Mouse (Mus musculus) activated CD4-positive, CD25-positive, alpha-beta regulatory T cell, adult 4 months (primary cell): ENCODE data around the gene Zfp787. TPM values are rescaled to one million over a fixed set of nuclear protein-coding genes. Genes with fewer than 3 reads are reported as not detected.
A peak's percentile ranks its signal among the peaks of the same experiment; 100 is the strongest.
"Not testable (repeated sequence)": the region's sequence is repeated elsewhere in the genome, so short reads cannot be mapped to it uniquely, and the experiment has no call there.

Experiments
- ATAC-seq: one replicate; pipeline ENCODE4 v1.8.0; 2017
- polyA plus RNA-seq, 2 experiments: library from polyadenylated mRNA; unstranded; fragments of 100-300 nt; shearing (Covaris generic); gene quantifications; one replicate each; pipeline ENCODE4 v1.2.1; 2017

The Zfp787 gene
- 1 to 10 TPM; 4.9 to 9.3 TPM for polyA plus RNA-seq

DNA sequence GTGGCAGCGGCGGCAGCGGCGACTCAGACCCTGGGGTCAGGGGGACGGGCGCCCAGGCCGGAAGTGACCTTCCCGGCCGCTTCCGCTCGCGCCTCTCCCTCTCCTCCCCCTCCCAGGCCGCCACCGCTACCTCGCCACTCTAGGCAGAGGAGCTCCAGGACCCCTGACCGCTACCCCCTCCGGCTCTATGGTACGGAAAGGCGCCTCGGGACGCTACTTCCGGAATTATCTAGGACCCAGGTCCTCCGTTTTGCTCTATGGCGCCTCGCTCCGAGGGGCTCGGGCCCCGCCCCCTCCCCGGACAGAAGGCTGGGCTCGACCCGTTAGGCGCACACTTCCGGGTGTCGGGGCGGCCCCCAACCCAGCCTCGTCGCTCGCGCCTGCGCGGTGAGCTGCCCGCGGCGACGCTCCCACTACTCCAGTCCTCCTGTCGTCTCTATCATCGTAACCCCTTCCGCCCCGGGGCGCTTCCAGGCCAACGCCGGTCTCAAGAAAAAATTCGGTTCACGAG is at the start of gene Zfp787:
TSS of gene Zfp787 (minus strand) at position 97 of the 511 bp plus-strand sequence.
- ATAC-seq: peak; percentile 86

GRCm38 (mm10) chr7:6204200-6204599 is 48.4 kb upstream of the Zfp787 start:
- ATAC-seq: no peak

DNA sequence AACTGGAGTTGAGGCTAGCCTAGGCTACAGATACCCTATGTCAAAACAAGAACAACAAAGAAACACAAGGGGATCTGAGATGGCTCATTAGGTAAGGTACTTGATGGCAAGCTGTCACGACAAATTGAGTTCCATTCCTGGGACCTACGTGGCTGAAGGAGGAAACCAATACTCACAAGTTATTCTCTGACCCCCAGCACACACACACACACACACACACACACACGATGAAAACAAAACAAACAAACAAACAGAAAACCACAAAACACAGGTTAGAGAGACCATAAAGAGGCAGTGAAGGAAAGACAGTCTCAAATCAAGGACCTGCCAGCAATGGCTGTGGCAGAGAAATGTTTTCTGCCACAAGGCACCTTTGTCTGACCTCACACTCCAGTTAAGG is 41.0 kb upstream of the Zfp787 start, which contains the start of gene Galp:
TSS of gene Galp (plus strand) at position 301 of the 400 bp plus-strand sequence.
- ATAC-seq: no peak

DNA sequence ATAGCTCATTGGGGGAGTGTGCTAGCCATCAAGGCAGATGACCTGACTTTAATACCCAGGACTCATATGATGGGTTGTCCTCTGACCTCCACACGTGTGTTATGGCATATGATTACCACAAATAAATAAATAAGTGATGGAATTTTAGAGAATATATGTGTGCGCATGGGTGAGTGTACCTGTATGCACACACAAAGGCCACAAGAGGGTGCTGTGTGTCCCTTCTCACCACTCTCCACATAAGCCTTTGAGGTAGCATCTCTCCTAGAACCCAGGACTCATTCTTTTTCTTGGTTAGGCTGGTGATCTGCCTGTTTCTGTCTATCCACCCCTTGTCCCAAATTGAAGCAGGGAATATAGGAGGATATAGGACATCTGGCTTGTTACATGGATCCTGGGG is 40.0 kb upstream of the Zfp787 start:
- no peak for ATAC-seq

- peak; percentile 82 for ATAC-seq
Observed at GRCm38 (mm10) chr7:6194129-6194528, 38.3 kb upstream of the Zfp787 start.

GRCm38 (mm10) chr7:6191376-6191775 is 35.6 kb upstream of the Zfp787 start:
- ATAC-seq: peak; percentile 32

DNA sequence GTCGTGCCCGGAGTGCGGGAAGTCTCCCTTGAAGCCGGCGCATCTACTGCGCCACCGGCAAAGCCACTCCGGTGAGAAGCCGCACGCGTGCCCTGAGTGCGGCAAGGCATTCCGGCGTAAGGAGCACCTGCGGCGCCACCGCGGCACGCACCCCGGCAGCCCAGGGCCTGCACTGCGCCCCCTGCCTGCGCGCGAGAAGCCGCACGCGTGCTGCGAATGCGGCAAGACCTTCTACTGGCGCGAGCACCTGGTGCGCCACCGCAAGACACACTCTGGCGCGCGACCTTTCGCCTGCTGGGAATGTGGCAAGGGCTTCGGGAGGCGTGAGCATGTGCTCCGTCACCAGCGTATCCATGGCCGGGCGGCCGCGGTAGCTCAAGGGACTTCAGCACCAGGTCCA is 33.7 kb upstream of the Zfp787 start:
- ATAC-seq: no peak

- ATAC-seq: no peak
Observed at GRCm38 (mm10) chr7:6186756-6187155, 31.0 kb upstream of the Zfp787 start.

- ATAC-seq: no peak
Observed at GRCm38 (mm10) chr7:6186176-6186575, 30.4 kb upstream of the Zfp787 start.

DNA sequence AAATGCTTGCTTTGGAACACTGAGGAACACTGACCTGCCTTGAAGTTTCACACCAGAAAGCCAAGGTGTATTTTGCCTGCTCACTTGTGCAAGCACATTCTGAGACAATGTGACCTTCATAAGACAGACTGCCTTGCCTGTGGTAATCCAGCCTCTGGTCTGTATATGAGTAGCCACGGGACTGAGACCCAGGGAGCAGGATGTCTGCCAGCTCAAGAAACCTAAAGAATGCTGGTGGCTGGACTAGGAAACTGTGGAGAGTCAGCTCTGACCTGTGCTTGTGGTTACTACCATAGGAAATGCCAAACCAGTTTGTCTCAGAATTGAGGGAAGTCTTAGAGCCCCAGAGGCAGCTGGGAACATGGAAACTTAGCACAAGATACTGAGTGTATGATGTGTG is 29.6 kb upstream of the Zfp787 start:
- no peak for ATAC-seq

DNA sequence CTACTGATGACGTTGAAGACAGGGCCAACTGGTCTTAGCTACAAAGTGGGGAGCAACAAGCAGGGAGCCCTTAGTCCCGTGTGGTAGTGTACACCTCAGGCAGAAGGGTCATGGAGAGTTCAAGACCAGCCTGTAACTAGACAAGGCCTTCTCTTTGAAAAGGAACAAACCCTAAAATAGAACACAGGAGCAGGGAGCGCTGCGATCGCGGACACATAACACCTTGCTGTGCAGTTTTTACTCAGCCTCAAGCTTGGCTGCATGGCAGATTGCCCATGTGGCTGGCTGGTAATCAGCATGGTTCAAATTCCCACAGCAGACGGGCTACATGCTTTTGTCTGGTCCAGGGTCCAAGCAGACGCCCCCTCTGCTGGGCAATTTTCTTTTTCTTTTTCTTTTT is 28.7 kb upstream of the Zfp787 start:
- ATAC-seq: no peak

DNA sequence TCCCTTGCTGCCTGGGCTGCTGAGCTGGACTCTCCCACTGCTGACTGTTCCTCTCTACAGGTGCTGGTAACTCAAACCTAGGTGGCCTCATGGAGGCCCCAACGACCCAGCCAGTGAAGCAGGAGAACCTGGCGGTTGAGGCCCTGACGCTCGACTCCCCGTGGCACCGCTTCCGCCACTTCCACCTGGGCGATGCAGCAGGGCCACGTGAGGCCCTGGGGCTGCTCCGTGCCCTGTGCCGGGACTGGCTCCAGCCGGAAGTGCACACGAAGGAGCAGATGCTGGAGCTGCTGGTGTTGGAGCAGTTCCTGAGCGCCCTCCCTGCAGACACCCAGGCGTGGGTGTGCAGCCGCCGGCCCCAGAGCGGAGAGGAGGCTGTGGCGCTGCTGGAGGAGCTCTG is 28.0 kb upstream of the Zfp787 start:
- no peak for ATAC-seq

DNA sequence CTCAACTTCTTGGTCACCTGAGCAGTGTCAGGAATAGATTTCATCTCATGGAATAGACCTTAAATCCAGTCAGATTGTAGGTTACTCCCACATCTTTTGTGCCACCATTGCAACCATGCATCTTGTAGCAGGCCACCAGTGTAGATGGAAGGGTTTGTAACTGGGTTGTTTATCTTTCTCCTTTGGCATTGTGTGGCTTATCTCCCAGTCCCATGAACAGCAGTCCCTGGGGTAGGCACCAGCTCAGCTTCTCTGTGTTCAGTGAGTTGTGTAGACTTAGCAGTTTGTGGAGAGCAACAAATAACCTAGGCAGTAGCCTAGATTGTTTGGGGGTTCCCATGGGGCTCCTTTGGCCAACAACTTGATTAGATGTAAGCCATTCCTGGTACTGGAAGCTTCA is 27.1 kb upstream of the Zfp787 start:
- ATAC-seq: no peak

GRCm38 (mm10) chr7:6179013-6179412 is 23.2 kb upstream of the Zfp787 start:
- ATAC-seq: no peak

- ATAC-seq: not testable (repeated sequence)
Observed at GRCm38 (mm10) chr7:6174365-6174987, 18.7 kb upstream of the Zfp787 start.

GRCm38 (mm10) chr7:6173872-6174271 is 18.1 kb upstream of the Zfp787 start:
- ATAC-seq: no peak

DNA sequence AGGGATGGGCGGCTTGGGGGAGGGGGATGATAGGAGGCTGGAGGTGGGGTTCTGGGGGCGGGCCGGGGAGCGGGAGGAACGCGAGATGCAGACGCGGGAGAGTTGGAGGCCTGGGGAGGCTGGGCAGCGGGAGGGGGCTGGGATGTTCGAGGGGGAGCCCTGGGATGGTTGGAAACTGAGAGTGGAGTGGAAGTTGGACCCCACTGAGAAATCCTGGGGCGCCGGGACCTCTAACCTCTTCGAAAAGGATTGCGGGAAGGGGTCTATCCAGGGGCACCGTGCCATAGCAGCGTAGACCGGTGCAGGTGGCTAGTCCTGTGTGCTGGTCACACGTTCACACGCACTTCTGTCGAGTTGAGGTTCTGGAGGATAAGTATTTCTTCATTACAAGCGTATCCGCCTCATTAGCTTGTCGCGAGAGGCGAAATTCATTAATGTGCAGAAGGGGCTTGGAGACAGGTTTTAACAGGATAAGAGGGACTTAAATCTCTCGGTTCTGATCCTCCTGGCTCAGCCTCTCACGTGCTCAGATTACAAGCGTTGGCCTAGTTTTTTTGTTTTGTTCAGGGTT is 17.0 kb upstream of the Zfp787 start:
- no peak for ATAC-seq

DNA sequence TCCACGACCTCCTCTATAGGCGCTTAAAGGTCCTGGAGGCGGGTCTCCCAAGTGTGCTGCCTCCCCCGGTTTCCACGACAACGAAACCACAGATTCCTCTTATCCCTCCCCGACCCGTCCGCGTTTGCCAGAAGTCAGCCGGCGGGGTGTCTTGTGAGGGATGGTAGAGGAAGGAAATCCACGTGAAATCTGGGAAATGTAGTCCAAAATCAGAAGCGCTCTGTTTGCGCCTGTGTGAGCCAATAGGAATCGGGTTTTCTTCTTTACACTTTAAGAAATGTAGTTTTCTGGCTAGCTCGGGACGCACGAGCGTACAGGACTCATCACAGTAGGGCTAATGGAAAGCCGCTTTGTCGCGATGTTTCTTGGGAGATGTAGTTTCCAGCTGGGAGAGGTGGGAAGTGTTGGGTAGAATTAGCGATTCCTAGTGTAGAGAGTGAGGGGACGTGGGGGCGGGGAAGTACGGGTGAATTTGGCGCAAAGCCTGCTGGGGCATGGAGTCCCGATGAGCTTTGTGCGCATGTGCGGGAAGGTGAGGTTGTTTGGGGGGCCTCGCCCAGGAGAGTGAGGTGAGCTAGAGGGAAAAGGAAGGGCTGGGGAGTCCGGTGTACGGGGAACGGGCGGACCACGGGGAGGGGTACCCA is 16.3 kb upstream of the Zfp787 start, which contains the start of gene Zfp444:
TSS of gene Zfp444 (plus strand) at position 221 of the 644 bp plus-strand sequence.
- peak; percentile 79 for ATAC-seq

DNA sequence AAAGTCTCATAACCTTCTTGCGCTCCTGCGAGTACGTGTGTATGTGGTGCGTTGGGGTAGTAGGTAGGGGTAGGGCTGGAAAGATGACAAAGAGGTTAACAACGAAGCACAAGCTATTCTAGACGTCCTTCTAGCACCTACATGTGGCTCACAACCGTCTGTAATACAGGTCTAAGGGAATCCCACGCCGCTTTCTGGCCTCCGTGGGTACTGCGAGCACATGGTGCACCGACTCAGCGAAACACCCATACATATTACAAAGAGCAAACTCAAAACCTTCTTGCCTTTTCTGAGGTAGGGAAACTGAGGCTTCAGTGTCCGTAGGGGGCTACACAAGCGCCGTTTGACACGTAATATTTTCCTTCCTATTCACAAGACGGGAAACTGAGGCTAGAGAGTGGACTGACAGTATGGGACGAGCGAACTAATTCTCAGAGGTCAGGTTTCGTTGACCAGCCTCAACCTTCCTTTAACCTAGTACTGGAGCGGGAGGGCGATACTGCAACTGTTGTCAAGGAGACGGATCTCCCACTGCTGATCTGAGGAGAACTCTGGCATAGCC is 15.7 kb upstream of the Zfp787 start:
- ATAC-seq: peak; percentile 62

DNA sequence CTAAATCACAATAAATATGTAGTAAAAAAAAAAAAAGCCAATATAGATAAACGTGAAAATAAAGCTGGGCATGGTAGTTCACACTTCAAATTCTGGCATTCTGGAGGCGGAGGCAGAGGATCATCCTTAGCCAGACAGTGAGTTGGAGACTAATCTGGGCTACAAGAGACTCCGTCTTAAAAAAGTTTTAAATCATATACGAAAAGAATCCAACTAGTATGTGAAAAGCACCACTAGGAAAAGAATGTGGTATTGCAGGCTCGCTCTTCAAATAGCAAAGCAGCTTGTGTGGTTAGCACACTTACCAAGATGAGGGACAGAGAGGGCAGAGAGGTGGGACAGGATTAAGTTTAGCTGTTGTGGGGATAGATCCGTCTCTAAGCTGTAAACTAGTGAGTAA is 15.1 kb upstream of the Zfp787 start:
- ATAC-seq: no peak

DNA sequence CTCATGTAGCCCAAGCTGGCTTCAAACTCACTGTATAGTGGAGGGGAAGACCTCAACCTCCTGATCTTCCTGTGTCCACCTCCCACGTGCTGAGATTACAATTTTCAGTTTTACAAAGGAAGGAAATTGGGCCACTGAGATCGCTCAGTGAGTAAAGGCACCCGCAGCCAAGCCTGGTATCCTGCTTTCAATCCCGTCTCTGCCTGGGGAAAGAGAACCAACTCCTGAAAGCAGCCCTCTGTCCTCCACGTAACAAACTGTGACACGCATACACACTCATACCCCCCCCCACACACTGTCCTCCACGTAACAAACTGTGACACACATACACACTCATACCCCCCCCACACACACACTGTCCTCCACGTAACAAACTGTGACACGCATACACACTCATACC is 14.6 kb upstream of the Zfp787 start:
- ATAC-seq: no peak

DNA sequence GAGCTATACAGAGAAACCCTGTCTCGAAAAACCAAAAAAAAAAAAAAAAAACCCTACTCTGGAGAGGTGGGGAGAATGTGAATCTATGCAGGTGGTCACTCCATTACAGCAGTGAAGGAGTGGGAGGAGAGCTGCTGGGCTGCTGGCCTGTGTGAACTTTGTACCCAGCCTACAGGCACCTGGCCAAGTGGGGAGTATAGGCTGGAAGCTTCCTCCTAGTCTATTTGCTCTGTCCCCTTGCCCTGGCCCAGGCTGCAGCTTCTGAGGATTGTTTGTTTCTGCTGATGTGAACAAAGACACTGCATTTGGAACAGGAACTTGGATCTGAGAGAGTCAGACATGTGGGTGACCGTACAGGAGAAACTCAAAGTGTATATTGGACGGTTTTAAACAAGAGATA is 13.6 kb upstream of the Zfp787 start:
- ATAC-seq: no peak

- no peak for ATAC-seq
Observed at GRCm38 (mm10) chr7:6164671-6165070, 8.9 kb upstream of the Zfp787 start.

DNA sequence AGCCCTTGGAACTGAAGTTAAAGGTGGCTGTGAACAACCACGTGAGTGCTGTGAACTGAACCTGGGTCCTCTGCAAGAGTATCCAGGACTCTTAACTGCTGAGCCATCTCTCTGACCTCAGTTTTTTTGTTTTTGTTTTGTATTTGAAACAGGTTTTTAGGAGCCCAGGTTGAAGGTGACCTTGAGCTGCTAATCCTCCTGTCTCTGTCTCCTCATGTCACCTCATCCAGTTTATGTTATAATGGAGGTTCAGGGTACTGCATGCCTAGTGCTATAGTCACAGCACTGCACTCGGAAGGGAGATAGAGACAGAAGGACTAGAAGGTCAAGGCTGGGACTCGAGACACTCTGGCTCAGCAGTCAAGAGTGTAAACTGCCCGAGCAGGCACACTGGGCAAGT is 6.4 kb upstream of the Zfp787 start:
- ATAC-seq: no peak
